Mouse (Mus musculus) heart, postnatal 10 days (tissue): Measurements from ENCODE around the gene Actn4. TPM values are rescaled to one million over a fixed set of nuclear protein-coding genes. Genes with fewer than 3 reads are reported as not detected.
"Not testable (repeated sequence)": the region's sequence is repeated elsewhere in the genome, so short reads cannot be mapped to it uniquely, and the experiment has no call there.

ENCODE experiments used
- DNase-seq, 2 experiments: peaks; one replicate each; pipeline ENCODE4 v3.0.0; 2021
- intact Hi-C: fragments of 180-260 bp; cut with DNase I; formaldehyde crosslinking; loops from one replicate; pipeline ENCODE4 v1.15.1; 2025
- total RNA-seq, 2 experiments: library from RNA; stranded (reverse); gene quantifications; 2 replicates each; pipeline ENCODE4 v1.2.3; 2021

The Actn4 gene
- total RNA-seq, 2 experiments from 2014 or later: 173 to 174 TPM

DNA sequence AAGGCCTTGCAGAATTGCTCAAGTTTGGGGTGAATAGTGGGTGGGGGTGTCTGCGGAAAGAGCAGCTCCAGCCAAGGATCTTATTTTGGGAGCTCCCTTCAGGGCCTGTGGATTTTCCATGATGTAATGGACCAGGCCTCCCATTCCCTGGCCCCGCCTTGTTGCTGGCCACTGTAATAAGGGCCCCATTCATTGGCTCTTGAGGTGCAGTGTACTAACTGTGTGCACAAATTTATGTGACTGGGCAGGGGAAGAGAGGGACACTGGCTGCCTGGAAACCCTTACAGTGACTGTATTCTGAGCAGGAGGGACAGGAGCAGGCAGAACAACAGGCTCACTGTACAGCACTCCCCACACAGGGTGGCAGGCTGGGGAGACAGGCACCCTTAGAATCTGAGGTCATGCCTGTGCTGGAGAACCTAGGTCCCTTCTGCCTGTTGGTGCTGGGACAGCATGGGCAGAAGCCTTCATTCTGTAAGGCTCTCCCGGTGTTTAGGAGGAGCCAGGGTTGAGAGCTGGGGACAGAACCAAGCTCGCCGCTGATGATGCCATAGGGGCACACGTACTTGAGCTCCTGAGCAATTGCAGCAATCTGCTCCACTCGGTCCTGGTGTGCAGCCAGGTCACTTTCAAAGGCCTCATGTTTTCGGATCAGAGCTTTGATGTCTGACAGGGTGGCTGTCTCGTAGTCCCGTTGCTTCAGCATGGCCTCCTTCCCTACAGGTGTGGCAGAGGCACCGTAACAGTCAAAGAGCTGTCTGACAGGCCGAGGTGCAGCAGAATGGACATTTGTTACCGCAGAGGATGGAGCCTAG, 60.6 kb downstream of the Actn4 start:
- intact Hi-C loops: loop anchor here (10.0 kb wide), 1 partner anchor 133 kb away; no protein-coding TSS in a partner anchor
- DNase-seq: peak; percentile 80 to 83

DNA sequence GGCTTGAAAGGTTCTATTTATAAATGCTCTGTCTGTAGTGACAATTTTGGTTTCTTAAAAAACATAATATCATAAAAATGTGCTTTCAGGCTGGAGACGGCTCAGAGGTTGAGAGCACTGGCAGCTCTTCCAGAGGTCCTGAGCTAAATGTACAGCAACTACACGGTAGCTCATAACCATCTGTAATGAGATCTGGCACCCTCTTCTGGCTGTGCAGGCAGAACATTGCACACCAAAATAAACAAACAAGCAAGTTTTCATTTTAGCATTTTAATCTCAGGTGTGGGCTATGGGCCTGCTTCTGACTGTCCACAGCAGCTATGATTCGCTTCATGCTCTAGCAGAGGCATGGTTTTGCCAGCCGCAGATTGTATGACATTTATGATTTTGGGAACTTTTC, 62.2 kb downstream of the Actn4 start:
- intact Hi-C loops: loop anchor here (10.0 kb wide), 1 partner anchor 135 kb away; no protein-coding TSS in a partner anchor

DNA sequence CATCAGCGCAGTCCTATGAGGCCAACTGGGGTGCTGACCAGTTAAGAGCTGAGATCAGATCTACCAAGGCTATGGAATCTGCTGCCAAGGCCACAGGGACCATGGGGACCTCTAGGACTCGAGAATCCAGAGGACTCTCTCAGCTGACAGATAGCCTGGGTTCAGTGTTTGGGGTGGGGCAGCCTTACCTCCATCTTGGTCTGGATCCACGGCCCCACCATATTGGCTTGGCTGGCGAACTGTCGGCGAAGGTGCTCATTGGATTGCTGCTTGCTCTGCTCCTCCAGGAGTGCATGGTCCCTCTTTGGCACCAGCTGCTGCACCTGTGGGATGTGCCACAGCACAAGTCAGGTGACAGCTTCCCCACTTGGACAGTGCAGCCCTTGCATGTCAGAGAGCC, 64.5 kb downstream of the Actn4 start:
- no peak for DNase-seq
- intact Hi-C loops: no loop called here

More for the DNA sequence above, 62.2 kb downstream of the Actn4 start:
- no peak for DNase-seq

DNA sequence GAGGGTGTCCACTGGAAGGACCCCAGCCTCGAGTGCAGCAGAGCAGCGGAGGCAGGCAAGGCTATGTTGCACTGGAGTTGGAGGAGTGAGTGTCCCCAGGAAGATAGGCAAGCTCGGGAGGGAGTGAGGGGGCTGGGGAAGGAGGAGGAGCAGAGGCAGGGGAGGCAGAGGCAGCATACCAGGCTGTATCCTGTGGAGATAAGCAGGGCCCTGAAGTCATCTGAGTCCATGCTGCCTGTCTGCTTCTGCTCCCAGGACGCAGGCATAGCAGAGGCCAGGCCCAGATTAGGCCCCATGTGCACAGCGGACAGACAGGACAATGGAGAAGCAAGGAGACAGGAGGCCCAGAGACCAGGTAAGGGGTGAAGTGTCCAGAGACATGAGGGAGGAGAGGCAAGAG, 67.2 kb downstream of the Actn4 start:
- intact Hi-C loops: loop anchor here (5.0 kb wide), 1 partner anchor 272 kb away; no protein-coding TSS in a partner anchor

DNA sequence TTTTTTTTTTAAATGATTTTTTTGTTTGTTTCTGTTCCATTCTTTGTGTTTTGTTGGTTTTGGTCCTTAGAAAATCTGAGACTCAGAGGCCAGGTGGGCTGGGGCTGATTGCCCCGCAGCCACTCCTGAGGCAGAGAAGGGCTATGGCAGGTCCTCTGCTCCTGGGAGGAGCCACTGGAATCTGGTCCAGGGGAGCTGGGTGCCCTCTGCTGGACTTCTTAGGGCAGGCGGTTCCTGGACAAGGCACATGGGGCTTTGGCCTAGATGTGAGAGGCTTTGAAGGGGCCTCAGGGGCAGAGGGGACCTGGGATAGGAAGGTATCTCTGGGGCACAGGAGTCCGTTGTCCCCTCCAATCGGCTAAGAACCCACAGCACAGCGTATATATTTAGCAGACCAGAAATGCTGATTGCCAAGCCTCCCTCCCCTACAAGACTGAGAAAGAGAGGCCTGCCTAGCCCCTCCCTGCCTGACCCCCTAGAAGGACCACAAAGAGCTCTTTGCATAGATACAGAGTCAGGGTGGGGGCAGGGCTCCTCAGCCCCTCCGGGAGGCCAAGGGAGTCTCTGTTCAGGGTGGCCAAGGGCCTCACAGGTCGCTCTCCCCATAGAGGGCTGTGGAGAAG, 68.4 kb downstream of the Actn4 start:
- intact Hi-C loops: loop anchor here (5.0 kb wide), 1 partner anchor 274 kb away; no protein-coding TSS in a partner anchor
- peak; percentile 74 for DNase-seq

More for the DNA sequence above, 67.2 kb downstream of the Actn4 start:
- DNase-seq: peak; percentile 55 to 59

DNA sequence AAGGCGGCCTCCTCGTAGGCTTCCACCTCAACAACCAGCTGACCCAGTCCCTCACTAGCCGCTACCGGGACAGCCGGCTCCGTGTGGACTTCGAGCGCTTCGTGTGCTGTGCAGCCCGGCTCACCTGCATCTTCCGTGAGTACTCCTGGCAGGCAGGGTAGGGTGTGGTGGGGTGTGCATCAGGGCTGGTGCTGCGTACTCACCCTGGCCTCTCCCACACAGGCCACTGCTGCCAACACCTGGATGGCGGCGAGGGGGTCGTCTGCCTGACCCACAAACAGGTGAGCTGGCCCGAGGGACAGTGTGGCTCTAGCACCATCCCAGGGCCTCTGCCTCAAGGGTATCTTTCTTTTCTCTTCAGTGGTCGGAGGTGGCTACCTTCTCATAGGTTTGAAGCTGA, 69.5 kb downstream of the Actn4 start:
- DNase-seq: no peak
- intact Hi-C loops: loop anchor here (5.0 kb wide), 1 partner anchor 275 kb away; no protein-coding TSS in a partner anchor

DNA sequence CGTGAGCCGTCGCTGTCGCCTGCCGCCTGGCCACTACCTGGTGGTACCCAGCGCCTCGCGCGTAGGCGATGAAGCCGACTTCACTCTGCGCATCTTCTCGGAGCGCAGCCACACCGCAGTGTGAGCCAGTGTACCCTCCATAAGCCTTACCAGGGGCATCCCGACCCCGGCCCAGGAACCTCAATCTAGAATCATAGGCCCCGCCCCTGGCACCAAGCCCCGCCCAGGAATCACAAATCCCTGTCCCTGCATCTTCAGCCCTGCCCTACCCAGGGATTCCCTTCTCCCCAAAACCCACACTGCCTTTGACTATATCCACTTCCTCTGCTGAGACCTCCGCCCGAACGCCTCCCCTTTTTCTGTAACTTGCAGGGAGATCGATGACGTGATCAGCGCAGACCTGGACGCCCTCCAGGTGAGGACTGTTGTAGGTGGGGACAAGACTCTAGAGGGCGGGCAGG, 73.4 kb downstream of the Actn4 start:
- DNase-seq: no peak
- intact Hi-C loops: no loop called here

DNA sequence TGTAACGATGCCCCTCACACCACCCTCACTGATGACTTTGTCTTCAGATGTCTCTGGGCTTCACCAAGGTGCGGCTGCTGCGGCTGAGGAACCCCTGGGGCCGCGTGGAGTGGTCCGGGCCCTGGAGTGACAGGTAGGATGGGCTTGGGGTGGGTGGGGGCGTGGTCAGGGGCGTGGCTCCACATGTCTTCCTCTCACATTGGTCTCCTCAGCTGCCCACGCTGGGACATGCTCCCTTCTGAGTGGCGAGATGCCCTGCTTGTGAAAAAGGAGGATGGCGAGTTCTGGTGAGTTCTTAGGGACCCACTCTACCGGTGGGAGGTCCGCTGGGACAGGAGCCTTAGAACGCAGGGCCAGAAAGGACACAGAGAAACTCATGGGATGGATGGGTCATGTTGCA, 75.7 kb downstream of the Actn4 start:
- intact Hi-C loops: no loop called here

DNA sequence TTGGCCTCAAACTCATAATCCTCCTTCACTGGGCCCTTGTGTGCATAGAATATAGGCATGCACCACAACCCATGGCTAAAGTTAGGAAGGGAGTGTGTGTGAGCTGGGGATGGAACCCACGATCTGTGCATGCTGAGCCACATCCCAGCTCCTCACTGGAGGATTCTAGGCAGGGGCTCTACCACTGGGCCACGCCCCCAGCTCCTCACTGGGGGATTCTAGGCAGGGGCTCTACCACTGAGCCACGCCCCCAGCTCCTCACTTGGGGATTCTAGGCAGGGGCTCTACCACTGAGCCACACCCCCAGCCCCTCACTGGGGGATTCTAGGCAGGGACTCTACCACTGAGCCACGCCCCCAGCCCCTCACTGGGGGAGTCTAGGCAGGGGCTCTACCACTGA, 78.4 kb downstream of the Actn4 start:
- intact Hi-C loops, DNase-seq: not testable (repeated sequence)

More for the DNA sequence above, 75.7 kb downstream of the Actn4 start:
- DNase-seq: no peak

DNA sequence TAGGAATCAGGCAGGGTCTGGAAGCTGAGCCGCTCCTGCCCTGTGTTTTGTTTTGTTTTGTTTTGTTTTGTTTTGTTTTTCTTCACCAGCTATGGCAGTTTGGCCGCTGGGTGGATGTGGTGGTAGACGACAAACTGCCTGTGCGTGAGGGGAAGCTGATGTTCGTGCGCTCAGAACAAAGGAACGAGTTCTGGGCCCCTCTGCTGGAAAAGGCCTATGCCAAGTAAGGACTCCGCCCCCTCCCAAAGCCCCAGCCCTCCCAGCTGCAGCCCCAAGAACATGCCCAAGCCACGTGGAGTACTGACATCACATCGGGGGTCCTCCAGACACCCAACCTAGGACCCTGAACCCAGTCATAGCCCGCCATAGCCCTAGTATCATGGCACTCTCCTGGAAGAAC, 79.1 kb downstream of the Actn4 start:
- no peak for DNase-seq
- intact Hi-C loops: no loop called here

DNA sequence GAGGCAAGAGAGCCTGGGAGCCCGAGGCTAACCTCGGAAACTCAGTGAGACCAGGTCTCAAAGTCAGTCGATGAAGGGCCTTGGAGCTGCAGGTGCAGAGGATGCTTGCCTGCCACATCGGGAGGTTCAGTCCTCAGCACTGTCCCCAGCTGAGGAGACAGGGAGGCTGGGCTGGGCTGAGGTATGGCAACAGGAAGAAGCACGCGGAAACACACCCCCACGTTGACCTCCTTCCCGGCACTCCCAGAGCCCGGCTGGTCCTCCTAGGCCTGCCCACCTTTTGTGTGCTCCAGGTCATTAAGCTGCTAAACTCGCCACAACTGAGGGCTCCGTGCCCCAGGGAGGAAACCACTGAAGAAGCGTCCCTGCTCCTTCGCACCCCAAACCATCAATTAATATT, 80.9 kb downstream of the Actn4 start, which contains the start of gene Capn12:
Capn12 (plus strand) TSS at position 224 of the 400 bp plus-strand sequence.
- DNase-seq: no peak
- intact Hi-C loops: no loop called here

DNA sequence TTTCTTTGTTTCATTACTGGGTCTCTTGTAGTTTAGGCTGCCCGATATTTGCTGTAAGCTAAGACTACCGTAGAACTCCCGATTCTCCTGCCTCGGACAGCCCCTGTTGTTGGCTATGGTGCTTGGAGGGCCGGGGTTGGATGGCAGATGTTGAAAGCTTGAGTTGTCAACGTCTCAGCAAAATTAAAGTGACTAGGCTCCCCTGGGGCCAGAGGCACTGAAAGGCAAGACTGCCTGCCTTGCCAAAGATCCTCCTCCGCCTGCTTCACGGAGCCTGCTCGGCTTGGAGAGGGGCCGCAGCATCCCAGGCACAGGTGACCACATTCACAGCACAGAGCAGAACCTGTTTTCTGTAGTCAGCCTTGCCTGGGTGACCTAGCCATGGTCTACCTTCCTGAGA, 81.6 kb downstream of the Actn4 start:
- intact Hi-C loops: no loop called here

DNA sequence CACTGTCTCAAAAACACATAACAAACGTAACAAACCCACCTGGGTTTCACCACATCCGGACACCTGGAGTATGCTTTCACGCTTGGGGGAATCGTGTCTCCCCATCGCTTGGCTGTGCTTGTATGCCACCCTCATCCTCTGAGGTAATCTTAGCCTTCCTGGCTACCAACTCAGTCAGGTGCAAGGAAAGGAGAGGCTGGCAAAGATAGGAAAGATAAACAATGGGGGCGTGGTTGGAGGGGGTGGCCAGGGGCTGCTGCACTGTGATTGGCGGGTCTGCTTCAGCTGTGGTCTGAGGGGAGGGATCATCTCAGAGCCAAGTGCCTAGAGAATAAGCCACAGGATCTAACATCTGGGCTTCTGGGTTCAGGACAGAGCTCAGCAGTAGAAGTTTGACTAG, 82.5 kb downstream of the Actn4 start:
- DNase-seq: no peak
- intact Hi-C loops: no loop called here

More for the DNA sequence above, 81.6 kb downstream of the Actn4 start:
- no peak for DNase-seq

DNA sequence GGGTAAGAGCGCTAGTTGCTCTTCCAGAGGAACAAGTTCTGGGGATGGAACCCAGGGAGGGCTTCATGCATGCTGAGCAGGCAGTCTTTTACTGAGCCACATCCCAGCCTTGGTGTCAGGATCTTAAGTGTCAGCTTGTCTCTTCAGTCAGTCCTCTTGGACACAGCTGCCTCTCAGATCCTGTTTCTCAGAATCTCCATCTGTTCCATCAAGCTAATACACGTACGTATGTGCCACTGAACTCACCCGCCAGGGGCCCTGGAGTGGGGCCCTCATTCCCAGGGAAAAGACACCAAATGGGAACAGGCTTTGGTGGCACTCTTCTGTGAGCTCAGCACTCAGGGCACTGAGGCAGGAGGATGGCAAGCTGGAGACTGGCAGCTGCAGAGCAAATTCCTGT, 84.3 kb downstream of the Actn4 start:
- no peak for DNase-seq
- intact Hi-C loops: no loop called here

DNA sequence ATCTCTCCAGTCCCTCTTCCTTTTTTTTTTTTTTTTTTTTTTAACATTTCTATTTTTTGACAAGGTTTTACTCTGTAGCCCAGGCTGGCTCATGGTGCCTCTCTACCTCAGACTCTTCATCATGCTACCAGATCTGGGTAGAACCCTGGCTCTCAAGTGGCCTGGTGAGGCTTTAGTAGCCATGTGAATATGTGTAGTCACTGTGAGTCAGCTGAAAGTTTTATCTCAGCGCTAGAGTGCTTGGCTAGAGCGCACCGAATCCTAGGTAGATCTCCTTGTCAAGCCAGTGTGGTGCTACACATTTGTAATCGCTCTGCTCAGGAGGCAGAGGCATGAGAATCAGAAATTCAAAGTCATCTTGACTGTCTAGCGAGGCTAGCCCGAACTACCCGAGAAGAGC, 85.0 kb downstream of the Actn4 start:
- intact Hi-C loops: no loop called here
- DNase-seq: no peak

DNA sequence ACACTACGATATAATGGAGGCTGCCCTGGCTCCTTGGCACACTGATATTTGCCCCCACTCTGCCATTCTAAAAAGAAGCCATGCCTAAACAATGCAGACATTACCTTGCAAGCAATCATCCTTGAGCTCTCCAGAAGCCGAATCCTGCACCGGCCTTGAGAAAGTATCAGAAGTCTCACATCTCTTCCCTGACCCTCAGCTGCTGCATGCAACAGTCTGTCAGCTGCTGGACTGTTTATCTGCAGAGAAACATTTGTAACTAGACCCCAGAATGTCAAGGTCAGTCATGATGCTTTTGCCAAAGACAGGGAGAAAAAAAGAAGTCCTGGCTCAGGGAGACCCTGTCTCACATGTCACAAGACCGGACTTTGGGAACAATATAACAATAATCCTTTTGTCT, 86.0 kb downstream of the Actn4 start:
- no peak for DNase-seq
- intact Hi-C loops: no loop called here

DNA sequence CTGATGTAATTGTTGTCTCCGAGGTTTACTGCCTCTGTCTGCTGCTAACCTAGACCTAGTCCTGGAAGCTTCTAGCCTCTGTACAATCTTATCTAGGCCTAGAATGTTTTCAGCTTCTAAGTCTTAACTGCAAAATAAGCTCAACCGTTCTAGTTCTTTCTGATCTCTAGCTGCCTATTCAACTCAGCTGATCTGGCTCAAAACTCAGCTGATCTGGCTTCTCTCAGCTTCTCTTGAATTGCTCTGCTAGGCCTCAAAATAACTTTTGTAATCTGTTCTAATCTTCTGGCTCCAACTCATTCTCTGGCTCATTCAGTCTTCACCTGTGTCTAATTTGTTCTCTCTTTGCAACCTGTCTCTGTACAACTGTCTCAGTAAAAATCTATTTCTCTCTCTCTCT, 87.6 kb downstream of the Actn4 start:
- intact Hi-C loops: no loop called here
- no peak for DNase-seq

DNA sequence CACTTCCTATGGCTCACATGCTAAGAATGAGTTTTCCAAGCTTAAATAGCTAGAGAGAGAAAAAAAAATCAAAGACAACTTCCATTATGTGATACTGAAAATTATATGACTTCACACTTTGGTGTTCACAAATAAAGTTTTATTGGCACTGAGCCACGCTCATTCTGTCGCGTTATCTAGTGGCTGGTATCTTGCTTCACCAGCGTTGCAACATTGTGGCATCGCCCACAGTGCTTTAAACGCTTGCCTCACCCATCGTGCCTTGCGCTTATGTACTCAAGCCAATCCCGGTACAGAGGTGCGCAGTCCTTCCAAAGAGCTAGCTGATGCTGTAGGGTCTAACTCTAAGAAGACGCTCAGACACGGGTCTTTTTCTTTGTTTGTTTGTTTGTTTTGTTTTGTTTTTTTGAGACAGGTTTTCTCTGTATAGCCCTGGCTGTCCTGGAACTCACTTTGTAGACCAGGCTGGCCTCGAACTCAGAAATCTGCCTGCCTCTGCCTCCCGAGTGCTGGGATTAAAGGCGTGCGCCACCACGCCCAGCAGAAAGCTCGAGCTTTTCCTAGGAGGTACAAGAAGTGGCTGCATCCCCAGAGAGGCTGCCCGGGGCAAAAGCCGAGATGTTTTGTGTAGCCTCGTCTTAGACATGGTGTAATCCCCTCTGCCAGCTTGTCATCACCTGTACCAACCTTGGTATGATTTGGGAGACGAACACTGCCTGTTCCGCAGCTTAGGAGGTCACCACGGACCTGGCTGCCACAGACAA, 91.1 kb downstream of the Actn4 start:
- intact Hi-C loops: no loop called here
- no peak for DNase-seq

DNA sequence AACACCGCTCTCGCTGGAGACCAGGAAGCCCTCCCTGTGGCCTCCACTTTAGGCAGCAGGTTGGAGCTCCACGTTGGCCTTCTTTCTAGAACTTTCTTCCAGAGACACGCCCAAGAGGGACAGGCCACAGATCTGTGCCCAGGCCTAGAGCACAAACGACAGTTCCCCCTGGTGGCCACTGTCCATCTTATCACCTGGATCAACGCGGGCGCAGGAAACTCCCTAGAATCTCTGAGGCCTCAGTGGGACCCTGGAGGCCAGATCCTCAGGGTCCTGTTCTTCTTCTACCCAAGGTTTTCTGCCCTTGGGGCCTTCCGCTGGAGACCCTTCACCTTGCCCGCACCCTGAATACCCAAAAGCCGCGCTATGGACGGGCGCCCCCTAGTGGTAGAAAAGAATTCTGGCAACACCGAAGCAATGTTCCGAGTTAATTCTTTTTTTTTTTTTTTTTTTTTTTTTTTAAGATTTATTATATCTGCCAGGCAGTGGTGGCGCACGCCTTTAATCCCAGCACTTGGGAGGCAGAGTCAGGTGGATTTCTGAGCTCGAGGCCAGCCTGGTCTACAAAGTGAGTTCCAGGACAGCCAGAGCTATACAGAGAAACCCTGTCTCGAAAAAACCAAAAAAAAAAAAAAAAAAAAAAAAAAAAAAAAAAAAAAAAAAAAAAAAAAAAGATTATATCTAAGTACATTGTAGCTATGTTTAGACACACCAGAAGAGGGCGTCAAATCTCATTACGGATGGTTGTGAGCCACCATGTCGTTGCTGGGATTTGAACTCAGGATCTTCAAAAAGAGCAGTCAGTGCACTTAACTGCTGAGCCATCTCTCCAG, 94.4 kb downstream of the Actn4 start:
- DNase-seq: peak; percentile 83 to 91
- intact Hi-C loops: loop anchor here (1.0 to 2.0 kb wide), 3 partner anchors 41 to 87 kb away; no protein-coding TSS in a partner anchor
